Mouse (Mus musculus): ENCODE data around the gene Aco1.

DNA sequence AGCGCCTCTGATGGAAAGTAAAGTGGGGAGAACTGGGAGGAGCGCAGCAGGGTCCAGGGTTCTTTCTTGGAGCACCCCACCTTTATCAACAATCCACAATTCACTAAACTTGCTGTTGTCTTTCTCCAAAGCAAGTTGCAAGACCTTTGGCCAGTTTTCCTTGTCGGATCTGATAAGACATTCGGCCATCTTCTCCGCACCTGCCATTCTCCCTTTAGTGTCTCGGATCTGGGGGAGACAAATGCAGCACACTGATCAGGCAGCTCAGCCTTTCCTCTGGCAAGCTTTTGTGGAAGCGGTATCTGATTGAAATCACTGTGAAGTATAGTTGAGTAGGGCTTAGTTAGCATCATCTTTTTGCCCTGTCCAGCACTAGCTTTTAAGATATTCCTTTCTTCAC is 85.0 kb downstream of the Aco1 start:
- TF ChIP-seq POLR2A (IDR thresholded peaks at IDR 0.05; ENCODE audit: low read depth, low read length) (no peak), CTCF (IDR thresholded peaks at IDR 0.05; ENCODE audit: borderline replicate concordance, insufficient read depth, low read length) (no peak)

Data from embryonic fibroblast, embryonic 13.5 days (primary cell).